Mouse (Mus musculus): ENCODE measurements around the gene Gm21973.

Gm21973 gene

DNA sequence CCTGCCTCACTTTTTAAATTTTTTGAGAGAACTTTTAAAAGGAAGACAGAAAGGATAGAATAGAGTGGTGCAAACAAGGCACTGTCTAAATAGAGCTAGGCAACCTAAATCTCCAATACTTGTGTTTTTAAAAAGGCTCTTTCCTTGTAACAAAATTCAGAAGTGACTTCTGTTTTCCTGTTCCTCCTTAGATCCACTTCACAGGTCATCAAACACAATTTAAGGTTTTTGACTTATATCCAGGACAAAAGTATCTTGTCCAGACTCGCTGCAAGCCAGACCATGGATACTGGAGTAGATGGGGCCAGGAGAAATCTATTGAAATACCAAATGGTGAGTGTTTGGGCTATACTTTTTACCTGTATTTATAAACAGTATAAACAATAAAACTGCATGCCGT, at the start of gene Gm21973:
Gene Gm21973 (plus strand): TSS at position 301 of the 400 bp plus-strand sequence.
- no peak for DNase-seq (ENCODE audit: low spot score)

DNA sequence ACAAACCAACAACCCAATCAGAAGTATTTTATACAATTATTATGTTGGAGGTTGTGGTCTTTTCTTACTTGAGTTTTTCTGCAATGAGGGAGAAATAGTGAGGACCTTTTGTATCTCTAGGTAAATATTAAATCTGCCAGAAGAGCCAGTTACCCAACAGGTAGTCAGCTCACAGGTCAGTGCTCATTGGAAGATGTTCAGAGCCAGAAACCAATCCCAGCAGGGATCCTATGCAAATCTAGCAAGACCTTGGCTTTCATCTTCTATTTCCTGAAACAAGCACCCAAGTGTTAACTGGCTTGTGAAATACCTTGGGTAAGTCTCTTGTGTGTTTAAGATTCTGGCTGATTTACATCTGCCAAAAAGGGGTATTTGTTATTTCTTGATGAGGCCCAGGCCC, 48.8 kb upstream of the Gm21973 start:
- DNase-seq (ENCODE audit: low spot score): no peak

- DNase-seq (ENCODE audit: low spot score): no peak
Measured at GRCm38 (mm10) chr15:10277461-10277860, 47.7 kb upstream of the Gm21973 start.

DNA sequence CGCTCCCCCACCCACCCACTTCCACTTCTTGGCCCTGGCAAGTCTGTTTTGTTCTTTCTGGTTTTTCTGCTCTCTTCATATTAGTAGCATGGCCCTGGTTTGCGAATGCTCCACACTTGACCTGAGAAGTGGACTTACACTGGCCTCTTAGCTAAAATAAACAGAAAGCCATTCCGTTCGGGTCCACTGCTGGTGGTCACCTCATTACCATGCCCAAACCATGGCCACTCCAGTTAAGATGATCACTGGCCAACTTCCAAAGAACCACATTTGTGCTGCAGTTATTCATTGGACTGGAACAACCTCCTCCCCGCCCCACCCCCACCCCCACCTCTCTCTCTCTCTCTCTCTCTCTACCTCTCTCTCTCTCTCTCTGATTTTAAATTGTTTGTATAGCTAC, 43.6 kb upstream of the Gm21973 start:
- DNase-seq (ENCODE audit: low spot score): no peak

- DNase-seq (ENCODE audit: low spot score): no peak
Measured at GRCm38 (mm10) chr15:10283661-10284060, 41.5 kb upstream of the Gm21973 start.

DNA sequence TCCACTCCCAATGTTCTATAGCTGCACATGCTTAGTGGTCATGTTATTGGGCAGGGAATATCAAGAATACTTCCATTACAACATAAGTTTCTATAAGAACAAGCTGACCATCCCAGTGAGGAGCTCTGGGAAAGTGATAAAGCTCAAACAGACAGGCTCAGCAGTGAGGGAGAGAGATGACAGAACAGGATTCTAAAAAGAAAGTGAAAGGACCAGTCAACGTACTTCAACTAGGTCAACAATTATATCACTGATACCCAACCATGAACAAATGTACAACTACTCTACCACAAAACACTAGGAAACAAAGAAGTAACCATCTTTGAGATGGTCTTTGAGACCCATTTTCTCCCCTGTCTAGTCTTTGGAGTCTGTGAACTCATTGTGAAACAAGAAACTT, 28.6 kb upstream of the Gm21973 start:
- no peak for DNase-seq (ENCODE audit: low spot score)

DNA sequence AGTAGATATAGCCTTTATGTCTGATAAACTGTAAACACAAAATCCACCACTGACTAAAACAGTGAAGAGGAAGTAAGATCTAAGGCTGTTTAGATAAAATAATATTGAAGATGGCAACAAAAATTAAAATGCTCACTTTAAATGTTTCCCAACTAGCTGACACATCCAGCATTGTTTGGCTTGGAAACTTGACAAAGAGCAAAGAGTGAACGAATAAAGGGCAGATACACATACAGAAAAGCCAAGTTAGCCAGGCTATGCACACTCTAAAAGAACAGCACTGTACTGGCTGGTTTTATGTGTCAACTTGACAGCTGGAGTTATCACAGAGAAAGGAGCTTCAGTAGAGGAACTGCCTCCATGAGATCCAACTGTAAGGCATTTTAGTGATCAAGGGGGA, 27.1 kb upstream of the Gm21973 start:
- no peak for DNase-seq (ENCODE audit: low spot score)

GRCm38 (mm10) chr15:10299467-10299866, 25.7 kb upstream of the Gm21973 start:
- DNase-seq (ENCODE audit: low spot score): no peak

DNA sequence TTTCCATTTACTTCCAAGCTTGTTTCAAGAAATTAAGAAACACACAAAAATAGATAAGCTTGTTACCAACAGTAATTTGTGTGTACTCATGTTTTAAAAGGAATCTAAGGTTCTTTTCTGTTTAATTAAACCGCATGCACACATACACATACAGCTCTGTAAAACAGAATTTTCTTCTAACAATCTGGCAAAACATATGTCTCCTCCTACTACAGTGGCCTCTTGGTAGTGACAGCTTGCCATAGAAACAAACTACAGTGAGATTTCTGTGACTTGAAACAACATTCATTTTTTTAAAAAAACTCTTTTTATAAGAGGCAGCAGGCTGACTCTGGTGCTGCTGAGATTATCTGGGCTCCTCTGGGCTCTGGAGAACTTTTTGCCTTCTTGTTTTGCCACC, 18.7 kb upstream of the Gm21973 start:
- DNase-seq (ENCODE audit: low spot score): no peak

DNA sequence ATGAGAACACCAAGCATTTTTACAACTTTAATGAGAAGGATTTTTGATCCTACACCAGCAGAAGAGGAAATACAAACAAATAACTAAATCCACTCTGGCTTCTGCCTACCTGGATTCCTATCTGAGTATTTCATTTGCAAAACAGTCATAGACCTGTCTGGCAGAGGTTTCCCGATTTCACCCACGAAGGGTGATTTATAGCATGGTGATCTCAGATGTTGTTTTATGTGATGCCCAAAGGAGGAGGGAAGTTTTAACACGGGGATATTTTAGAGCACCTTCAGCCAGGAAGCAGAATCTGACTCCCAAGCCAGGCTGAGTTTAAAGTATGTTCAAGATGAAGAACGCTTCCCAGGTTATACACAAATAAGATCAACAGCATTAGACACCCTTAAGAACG, 13.4 kb upstream of the Gm21973 start:
- no peak for DNase-seq (ENCODE audit: low spot score)

DNA sequence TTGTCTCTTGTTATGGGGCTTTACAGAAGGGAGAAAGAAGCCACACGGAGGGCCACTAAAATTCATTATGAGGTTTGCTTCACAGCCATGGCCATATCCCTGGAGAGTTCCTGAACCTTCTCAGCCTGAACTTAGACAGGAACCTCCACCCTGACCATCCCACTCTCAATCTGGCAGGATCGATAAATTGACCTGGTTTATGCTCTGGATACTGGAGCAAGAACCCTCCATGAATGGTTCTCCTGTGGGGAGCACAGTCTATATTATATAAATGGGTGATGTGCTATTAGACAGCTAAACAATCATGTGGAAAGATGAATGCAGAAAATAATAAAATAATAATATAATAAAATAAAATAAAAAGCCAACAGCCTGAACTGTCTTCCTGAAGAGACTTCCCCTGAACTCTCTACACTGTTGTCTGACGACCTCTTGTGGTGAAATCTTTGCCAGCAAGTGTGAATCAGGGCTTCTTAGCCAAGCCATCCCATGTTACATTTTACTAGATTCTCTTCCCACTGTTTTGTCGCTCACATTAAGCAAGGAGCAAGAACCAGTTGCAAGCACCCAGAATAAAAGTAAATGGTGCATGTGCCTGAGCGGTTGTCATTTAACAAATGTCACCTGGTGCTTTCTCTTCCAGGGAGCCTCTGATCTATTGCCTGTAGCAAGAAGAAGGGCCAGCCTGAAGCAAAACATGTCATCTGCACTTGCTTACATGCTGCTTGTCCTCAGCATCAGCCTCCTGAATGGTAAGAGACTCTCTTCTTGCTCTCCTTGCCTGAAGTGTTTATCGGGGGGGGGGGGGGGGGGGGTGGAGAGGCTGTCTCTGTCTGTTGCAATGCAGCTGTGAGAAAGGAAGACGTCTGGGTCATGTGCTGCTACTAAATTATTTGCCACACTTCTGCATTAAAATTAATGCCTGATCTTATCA, 11.4 kb upstream of the Gm21973 start:
- DNase-seq (ENCODE audit: low spot score): peak; percentile 72

DNA sequence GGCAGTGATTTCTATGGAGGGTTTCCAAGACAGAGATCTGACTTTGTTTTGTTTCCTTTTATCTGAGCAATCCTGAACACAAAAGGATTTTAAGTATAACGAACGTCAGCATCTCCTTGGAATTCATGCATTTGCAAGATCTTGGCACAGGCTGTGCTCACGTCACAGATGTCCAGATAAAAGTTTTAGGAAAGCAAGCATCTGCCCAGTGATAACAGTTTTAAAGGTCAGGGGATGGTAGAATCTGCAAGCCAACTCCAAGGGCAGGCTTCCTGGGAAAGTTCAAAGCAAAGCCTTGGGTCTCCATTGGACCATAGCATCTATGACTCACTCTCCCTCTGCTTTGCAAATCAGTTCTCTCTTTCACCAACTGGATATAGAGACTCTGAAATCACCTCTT, 5.4 kb downstream of the Gm21973 start:
- DNase-seq (ENCODE audit: low spot score): no peak

DNA sequence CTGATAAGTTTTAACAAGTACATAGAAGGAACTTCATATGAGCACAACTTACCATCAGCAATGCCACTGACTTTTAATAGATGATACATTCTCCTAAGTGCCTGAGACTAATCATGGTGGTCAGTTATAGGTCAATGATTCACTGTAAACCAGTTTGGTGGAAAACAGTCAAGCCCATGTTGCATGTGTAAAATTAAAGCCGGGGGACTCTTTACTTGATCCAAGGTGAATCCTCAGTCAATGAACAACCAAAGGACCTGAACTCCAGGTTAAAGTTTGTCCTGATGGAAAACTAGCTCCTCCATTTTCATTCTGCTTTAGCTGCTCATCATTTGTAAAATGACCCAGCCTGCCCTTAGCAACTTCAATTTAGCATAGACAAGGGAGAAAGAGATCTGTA, 7.4 kb downstream of the Gm21973 start:
- no peak for DNase-seq (ENCODE audit: low spot score)

GRCm38 (mm10) chr15:10338606-10339005, 13.4 kb downstream of the Gm21973 start:
- DNase-seq (ENCODE audit: low spot score): no peak

- DNase-seq (ENCODE audit: low spot score): no peak
Measured at GRCm38 (mm10) chr15:10347044-10347443, 21.9 kb downstream of the Gm21973 start.

GRCm38 (mm10) chr15:10358039-10358948, 33.1 kb downstream of the Gm21973 start, which contains the start of gene Agxt2:
TSS of gene Agxt2 (plus strand) at chr15:10358532.
- no peak for DNase-seq (ENCODE audit: low spot score)

- no peak for DNase-seq (ENCODE audit: low spot score)
Measured at GRCm38 (mm10) chr15:10366331-10366730, 41.2 kb downstream of the Gm21973 start.

GRCm38 (mm10) chr15:10375404-10375803, 50.2 kb downstream of the Gm21973 start:
- no peak for DNase-seq (ENCODE audit: low spot score)

GRCm38 (mm10) chr15:10378338-10378959, 53.3 kb downstream of the Gm21973 start:
- DNase-seq (ENCODE audit: low spot score): no peak

DNA sequence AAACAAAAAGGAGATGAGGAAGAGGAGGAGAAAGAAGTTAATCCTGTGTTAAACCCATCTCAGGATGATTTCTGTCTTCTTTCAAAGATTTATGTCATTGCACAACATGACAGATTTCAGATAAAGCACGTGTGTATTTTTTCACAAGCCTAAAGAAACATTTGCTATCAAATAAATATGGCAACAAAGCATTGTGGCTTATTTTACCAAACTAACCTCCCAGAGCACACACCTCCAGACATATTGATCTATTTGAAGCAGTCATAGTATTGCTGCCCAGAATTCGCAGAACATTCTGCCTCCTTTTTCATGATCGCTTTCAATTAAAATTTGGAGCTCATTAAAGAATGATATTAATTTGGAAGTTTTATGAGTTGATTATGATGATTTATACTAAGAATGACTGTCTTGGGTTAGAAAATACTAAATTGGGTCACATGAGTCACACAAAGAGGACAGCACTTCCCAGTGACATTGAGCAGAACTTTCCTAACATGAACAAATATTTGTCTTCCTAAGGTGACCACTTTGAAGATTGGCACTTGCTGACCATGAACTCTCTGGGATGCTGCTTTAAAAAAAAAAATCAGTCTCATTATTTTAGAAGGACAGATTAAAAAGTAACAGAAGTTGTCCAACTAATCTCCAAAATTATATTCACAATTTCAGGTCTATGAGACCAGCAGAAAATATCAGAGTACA, 54.7 kb downstream of the Gm21973 start:
- DNase-seq (ENCODE audit: low spot score): no peak

- DNase-seq (ENCODE audit: low spot score): no peak
Measured at GRCm38 (mm10) chr15:10387263-10387662, 62.1 kb downstream of the Gm21973 start.

- DNase-seq (ENCODE audit: low spot score): no peak
Measured at GRCm38 (mm10) chr15:10399795-10400194, 74.6 kb downstream of the Gm21973 start.
